Mouse (Mus musculus) ES-Bruce4 (cell line): Measurements from ENCODE around the gene Prr23a1. TPM values are rescaled to one million over a fixed set of nuclear protein-coding genes. Genes with fewer than 3 reads are reported as not detected.

Source experiments
- H3K27ac ChIP-seq: 2 replicates; pipeline ENCODE4 v1.5.1; 2012; ENCODE audit warnings: low read length, inconsistent platforms; ENCODE audit not compliant: insufficient read depth
- H3K27me3 ChIP-seq: 2 replicates; pipeline ENCODE4 v1.6.1; 2012; ENCODE audit warnings: mild to moderate bottlenecking, low read length, inconsistent platforms; ENCODE audit not compliant: control insufficient read depth, poor library complexity, insufficient read depth, severe bottlenecking
- H3K36me3 ChIP-seq: 2 replicates; pipeline ENCODE4 v1.6.1; 2012; ENCODE audit warnings: inconsistent platforms, mild to moderate bottlenecking, low read length, moderate library complexity; ENCODE audit not compliant: control insufficient read depth, poor library complexity, insufficient read depth, severe bottlenecking
- H3K4me1 ChIP-seq: one replicate; pipeline ENCODE4 v1.8.1; 2011; ENCODE audit warnings: low read length; ENCODE audit not compliant: control insufficient read depth, insufficient read depth
- H3K4me3 ChIP-seq: 2 replicates; pipeline ENCODE4 v1.5.1; 2011; ENCODE audit warnings: low read depth, mild to moderate bottlenecking, low read length
- H3K9ac ChIP-seq: 2 replicates; pipeline ENCODE4 v1.6.1; 2012; ENCODE audit warnings: low read depth, mild to moderate bottlenecking, inconsistent platforms; ENCODE audit not compliant: poor library complexity, severe bottlenecking
- H3K9me3 ChIP-seq: replicated peaks from 2 replicates; pipeline ENCODE4 v1.6.1; 2012; ENCODE audit warnings: mild to moderate bottlenecking, low read length, inconsistent platforms; ENCODE audit not compliant: control insufficient read depth, poor library complexity, insufficient read depth, severe bottlenecking
- CTCF ChIP-seq: IDR thresholded peaks from one replicate; pipeline ENCODE4 v1.8.1; 2011; ENCODE audit warnings: low read depth, low read length
- EP300 ChIP-seq: IDR thresholded peaks from 2 replicates; pipeline ENCODE4 v1.6.1; 2011; ENCODE audit warnings: low read depth, low read length; ENCODE audit not compliant: insufficient read depth
- POLR2A ChIP-seq: IDR thresholded peaks from one replicate; pipeline ENCODE4 v1.8.1; 2011; ENCODE audit warnings: low read length; ENCODE audit not compliant: insufficient read depth
- polyA plus RNA-seq: library from polyadenylated mRNA; stranded (reverse); fragments of >200 nt; gene quantifications from 2 replicates; pipeline ENCODE4 v1.2.4, GENCODE M21; 2011; ENCODE audit warnings: low read depth; ENCODE audit not compliant: missing spikeins, insufficient read depth, insufficient read length

Prr23a1 gene
- polyA plus RNA-seq, 1 experiment, result 1.8 TPM

DNA sequence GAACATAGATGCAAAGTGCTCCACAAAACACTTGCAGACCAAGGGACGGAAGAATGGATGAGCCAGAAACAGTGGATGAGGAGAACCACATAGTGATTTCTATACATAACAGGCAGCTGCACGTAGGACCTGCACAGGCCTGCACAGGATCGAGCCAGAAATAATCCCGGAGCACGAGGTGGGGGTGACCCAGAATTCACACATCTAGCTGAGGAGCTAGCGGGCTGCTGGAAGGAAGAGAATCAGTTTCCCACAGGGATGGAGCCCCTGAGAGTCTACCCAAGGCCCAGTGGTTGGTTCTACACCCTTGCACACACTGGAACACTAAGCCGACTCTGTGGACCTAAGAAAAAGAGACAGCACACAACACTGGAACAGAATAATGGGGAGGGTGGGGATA is 18.5 kb upstream of the Prr23a1 start:
- H3K4me1 ChIP-seq, result no peaks in the 10 kb centered on the region
- TF ChIP-seq EP300, result no peak
- no peak for TF ChIP-seq CTCF
- no peak for TF ChIP-seq POLR2A

DNA sequence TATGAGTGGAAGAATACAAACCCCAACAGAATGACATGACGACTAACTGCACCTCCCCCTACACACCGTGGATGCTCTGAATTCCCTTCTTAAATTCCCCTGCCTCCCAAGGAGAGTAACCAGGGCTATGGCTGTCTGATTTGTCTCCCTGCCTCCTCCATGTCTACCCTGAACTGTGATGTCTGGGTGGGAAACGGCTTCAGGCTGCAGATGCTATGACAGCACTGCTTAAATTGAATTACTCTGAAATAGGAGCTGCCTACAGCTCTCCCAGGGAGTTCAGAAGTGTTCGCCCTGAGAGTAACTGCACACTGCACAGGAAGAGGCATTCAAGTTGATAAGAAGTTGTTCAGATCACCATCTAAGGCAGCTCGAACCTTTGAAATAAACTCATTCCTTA is 12.8 kb upstream of the Prr23a1 start:
- TF ChIP-seq POLR2A (no peak), CTCF (no peak), EP300 (no peak)
- H3K27ac ChIP-seq, result no peak overlapping the region
- H3K9me3 ChIP-seq, result no peaks in the 10 kb centered on the region
- H3K4me1 ChIP-seq, result no peaks in the 10 kb centered on the region
- no peak overlapping the region for H3K9ac ChIP-seq
- no peaks in the 10 kb centered on the region; the same call in 1 of the 2 replicates for H3K27me3 ChIP-seq
- H3K36me3 ChIP-seq, result no peaks in the 10 kb centered on the region
- no peak overlapping the region for H3K4me3 ChIP-seq

More for the DNA sequence above, 18.5 kb upstream of the Prr23a1 start:
- Histone ChIP-seq H3K27me3 (no peaks in the 10 kb centered on the region), H3K4me3 (no peak overlapping the region), H3K36me3 (no peaks in the 10 kb centered on the region), H3K9me3 (no peaks in the 10 kb centered on the region), H3K27ac (no peak overlapping the region), H3K9ac (no peak overlapping the region)

DNA sequence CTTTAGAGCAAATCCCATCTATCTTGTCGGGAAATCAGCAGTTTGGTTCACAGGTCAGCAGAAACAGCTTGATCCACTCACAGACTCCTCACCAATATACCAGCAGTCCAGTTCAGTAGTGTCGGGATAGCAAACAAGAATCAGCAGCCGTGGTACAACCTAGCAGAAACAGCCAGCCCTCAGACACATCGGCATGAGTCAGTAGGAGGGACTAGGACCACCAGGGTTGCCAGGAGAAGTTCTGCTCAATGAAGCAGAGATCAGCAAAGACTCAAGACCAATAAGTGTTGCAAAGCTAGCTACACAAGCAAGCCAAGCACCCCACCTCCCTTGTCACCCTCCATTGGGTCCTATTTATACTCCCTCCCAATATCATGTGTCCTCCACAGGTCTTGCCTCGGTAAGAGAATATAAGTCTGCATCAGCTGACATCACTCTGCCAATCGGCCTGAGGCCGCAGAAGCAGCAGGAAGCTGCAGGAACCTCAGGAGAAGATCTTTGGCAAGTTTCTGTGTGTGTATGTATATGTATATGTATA is 4.7 kb upstream of the Prr23a1 start:
- H3K9me3 ChIP-seq, result no peaks in the 10 kb centered on the region; the same call in 1 of the 2 replicates
- H3K4me1 ChIP-seq, result no peaks in the 10 kb centered on the region
- H3K36me3 ChIP-seq, result no peaks in the 10 kb centered on the region
- no peak overlapping the region for H3K27ac ChIP-seq
- H3K9ac ChIP-seq, result no peak overlapping the region
- H3K4me3 ChIP-seq, result no peak overlapping the region
- TF ChIP-seq CTCF, result no peak
- TF ChIP-seq EP300, result no peak
- TF ChIP-seq POLR2A, result no peak
- no peaks in the 10 kb centered on the region for H3K27me3 ChIP-seq

DNA sequence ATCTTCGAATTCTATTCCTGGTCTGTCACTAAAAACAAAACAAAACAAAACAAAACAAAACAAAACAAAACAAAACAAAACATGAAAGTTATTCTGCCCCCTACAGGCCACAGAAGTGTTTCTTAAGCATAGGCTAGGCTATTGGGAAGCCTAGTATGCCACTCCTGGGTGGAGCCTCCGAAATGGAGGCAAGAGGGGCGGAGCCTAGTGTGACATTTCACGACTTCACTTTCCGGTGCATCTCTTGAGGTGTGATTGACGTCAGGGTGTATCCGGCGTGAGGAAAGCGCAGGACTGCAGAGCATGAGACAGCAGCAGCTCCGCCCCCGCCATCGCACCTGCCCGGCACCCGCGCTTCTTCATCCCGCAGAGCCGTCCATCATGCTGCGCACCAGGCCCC is 13.9 kb downstream of the Prr23a1 start, which contains the start of gene Prr23a2:
Gene Prr23a2 (plus strand): TSS at position 285 of the 400 bp plus-strand sequence.
- Histone ChIP-seq H3K4me3 (peak within 1 kb of the TSS; percentile 29), H3K4me1 (no peaks in the 10 kb centered on the region), H3K36me3 (no peaks in the 10 kb centered on the region), H3K27me3 (no peaks in the 10 kb centered on the region), H3K9ac (0 out of 2 replicates have a peak within 1 kb of the TSS, but pooled peaks have one; percentile 13), H3K27ac (no peak within 1 kb of the TSS), H3K9me3 (no peaks in the 10 kb centered on the region)
- no peak for TF ChIP-seq CTCF
- no peak for TF ChIP-seq EP300
- no peak for TF ChIP-seq POLR2A

DNA sequence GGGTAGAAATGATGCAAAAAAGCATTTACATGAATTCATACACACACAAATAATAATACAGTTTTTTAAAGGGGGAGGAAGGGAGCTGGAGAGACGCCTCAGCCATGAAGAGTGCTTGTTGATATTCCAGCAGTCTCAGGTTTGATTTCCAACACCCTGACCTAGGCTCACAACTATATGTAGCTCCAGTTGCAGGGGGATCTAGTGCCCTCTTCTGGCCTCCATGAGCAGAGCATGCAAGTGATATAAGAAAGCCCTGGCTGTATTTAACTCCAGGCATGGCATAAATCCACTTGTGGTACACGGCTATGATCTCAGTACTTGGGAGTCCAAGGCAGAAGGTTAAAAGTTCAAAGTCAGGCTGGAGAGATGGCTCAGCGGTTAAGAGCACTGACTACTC is 21.2 kb downstream of the Prr23a1 start:
- H3K9me3 ChIP-seq, result no peaks in the 10 kb centered on the region
- TF ChIP-seq EP300, result no peak
- peak; percentile 45 for TF ChIP-seq CTCF
- no peak overlapping the region for H3K9ac ChIP-seq
- H3K4me3 ChIP-seq, result no peak overlapping the region
- H3K27me3 ChIP-seq, result no peaks in the 10 kb centered on the region
- no peak overlapping the region for H3K27ac ChIP-seq
- peaks cover 2% of the 10 kb centered on the region; the same call in 1 of the 2 replicates for H3K36me3 ChIP-seq
- no peaks in the 10 kb centered on the region for H3K4me1 ChIP-seq

DNA sequence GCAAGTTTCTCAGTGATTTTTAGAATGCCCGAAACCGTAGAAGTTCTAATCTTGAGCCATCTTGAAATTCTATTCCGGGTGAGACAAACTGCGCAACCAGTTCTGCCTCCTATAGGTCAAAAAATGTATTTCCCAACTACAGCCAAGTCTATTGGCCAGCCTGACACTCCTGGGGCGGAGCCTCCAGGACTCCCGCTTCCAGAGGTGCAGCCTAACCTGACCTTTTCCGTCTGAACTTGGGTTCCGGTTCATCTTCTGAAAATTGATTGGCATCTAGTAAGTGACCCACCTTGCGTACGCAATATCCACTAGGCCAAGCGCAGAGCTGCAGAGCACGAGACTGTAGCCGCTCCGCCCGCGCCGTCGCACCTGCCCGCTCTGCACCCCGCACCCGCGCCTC is 22.3 kb downstream of the Prr23a1 start, which contains the start of gene Prr23a3:
Gene Prr23a3 (plus strand): TSS at position 197 of the 400 bp plus-strand sequence.
- Histone ChIP-seq H3K36me3 (peaks cover 2% of the 10 kb centered on the region; the same call in 1 of the 2 replicates), H3K9me3 (no peaks in the 10 kb centered on the region), H3K4me3 (peak within 1 kb of the TSS; percentile 95), H3K27ac (no peak within 1 kb of the TSS), H3K27me3 (no peaks in the 10 kb centered on the region), H3K4me1 (no peaks in the 10 kb centered on the region), H3K9ac (peak within 1 kb of the TSS; percentile 43)
- TF ChIP-seq POLR2A, result no peak
- no peak for TF ChIP-seq EP300
- no peak for TF ChIP-seq CTCF

Other genes with a start within 250 kb of the Prr23a1 start
- gene Mrps22, start 240.8 kb upstream of the Prr23a1 start, polyA plus RNA-seq, result 41.8 and 50.3 TPM in 2 replicates
- gene Prr23a2, start 14.0 kb downstream of the Prr23a1 start, polyA plus RNA-seq, result not detected in 2 replicates
- 5.4 TPM in 2 replicates for gene Prr23a3, start 22.3 kb downstream of the Prr23a1 start, polyA plus RNA-seq
- gene 7420426K07Rik, start 60.6 kb downstream of the Prr23a1 start, polyA plus RNA-seq, result not detected in 2 replicates
- 0.67 and 0.68 TPM in 2 replicates for gene Foxl2, start 112.8 kb downstream of the Prr23a1 start, polyA plus RNA-seq
- gene Faim, start 143.9 kb downstream of the Prr23a1 start, polyA plus RNA-seq, result 35.4 and 35.6 TPM in 2 replicates
- not detected in 2 replicates for gene Gm1123, start 193.2 kb downstream of the Prr23a1 start, polyA plus RNA-seq